Mouse (Mus musculus) heart, adult 2 months (tissue): ENCODE results near the gene Neurl1b.

ENCODE experiments used
- CTCF ChIP-seq: fragments of 200-600 bp; IDR thresholded peaks from 2 replicates; pipeline ENCODE4 v1.8.1; 2022; ENCODE audit warnings: antibody characterized with exemption, mild to moderate bottlenecking, moderate library complexity
- POLR2A ChIP-seq: fragments of 200-500 bp; IDR thresholded peaks from 2 replicates; pipeline ENCODE4 v1.6.1; 2011; ENCODE audit warnings: mild to moderate bottlenecking, low read depth, low read length, control low read depth; ENCODE audit not compliant: insufficient read depth

DNA sequence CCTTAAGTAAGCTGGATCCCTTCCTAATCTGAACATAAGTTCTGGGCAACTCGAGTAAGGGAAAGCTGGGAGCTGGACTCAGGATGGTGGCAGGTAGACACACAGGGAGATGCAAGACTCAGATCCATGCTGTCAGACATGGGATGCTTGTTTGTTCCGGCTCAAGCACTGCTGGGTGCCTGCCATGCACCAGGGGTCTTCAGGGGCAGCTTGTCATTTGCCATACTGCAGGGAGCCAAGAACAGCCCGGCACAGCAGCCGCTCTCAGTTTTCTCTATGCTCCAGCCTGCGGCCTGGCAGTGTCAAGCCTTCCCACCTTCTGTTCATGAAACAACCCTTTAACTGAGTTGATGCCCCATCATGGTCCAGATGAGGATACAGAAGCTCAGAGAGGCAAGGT, 41.4 kb upstream of the Neurl1b start:
- TF ChIP-seq POLR2A (no peak), CTCF (no peak)
